Comparison of ENCODE assay signal across 2 mouse cellular contexts in the genomic region with DNA sequence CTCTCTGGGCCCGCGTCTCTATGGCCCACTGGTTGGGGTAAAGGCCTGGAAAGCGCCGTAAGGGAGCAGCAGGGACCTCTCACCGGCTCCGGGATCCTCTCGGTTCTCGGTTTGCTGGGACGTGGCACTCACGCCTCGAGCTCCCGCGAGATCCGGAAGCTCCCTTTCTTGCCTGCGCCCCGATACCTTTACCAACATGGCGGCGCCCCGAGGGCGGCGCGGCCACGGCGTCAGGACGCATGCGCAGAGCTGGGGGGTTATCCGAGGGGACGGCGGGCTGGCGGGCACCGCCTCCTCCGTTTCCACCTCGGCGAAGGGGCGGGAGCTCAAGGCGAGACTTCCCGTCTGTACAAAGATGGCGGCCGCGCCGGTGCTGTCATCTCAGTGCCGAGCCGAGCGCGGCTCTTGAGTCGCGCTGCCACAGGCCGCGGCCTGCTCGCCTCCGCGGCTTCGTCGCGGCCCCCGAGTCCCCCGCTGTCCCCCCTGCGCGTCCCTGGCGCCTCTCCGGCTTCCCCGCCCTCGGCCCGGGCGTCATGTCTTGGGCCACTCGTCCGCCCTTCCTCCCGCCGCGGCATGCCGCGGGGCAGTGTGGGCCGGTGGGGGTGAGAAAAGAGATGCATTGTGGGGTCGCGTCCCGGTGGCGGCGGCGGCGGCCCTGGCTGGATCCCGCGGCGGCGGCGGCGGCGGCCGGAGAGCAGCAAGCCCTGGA.
A peak's percentile ranks its signal among the peaks of the same experiment; 100 is the strongest.
TF ChIP-seq lines count a peak whose summit lies in the region.

Gene Slc39a7 (minus strand): TSS at position 218 of the 709 bp plus-strand sequence.
Gene Rxrb (plus strand): TSS at position 348 of the 709 bp plus-strand sequence.

TF ChIP-seq in C2C12, 6 proteins besides CTCF, POLR2A, EP300 and RAD21 (continued from another document):
- no peak for TF ChIP-seq MYOD1 (IDR thresholded peaks at IDR 0.05; ENCODE audit: control insufficient read depth, insufficient read length, low read depth)
- no peak for TF ChIP-seq CEBPB (IDR thresholded peaks at IDR 0.05; ENCODE audit: low read depth)
- no peak for TF ChIP-seq MAX (IDR thresholded peaks at IDR 0.05)

TF ChIP-seq in myocyte, 11 proteins besides CTCF, POLR2A, EP300 and RAD21 (continued from another document):
- no peak for TF ChIP-seq REST (IDR thresholded peaks at IDR 0.05; ENCODE audit: insufficient read depth, insufficient read length)
- TF ChIP-seq POLR2AphosphoS2 (IDR thresholded peaks at IDR 0.05; ENCODE audit: insufficient read length, low read depth) = peak; percentile 80
- no peak for TF ChIP-seq E2F4 (IDR thresholded peaks at IDR 0.05; ENCODE audit: insufficient read depth)
- no peak for TF ChIP-seq MYOD1 (IDR thresholded peaks at IDR 0.05; ENCODE audit: control insufficient read depth in 1 of 3, insufficient read length in 2 of 3, low read depth in 2 of 3)
